Mouse (Mus musculus): ENCODE measurements at regions not wholly inside any gene's neighbourhood (a gene's known extent, or its start where the extent isn't known, plus 50 kb on each side); places are given as distances from the start of the nearest gene placed in this dataset.

- H3K4me3 ChIP-seq: no peak overlapping the region
- no peaks in the 10 kb centered on the region for H3K9me3 ChIP-seq
- no peak for DNase-seq (ENCODE audit: extremely low spot score, low spot score)
- 73% methylated on average over 2 of the region's 2 CpGs for WGBS
- no peaks in the 10 kb centered on the region for H3K36me3 ChIP-seq (replicated peaks)
- H3K27ac ChIP-seq: no peak overlapping the region
- no peaks in the 10 kb centered on the region; the same call in 1 of the 2 replicates for H3K4me1 ChIP-seq
- H3K27me3 ChIP-seq (ENCODE audit: poor library complexity, severe bottlenecking): no peaks in the 10 kb centered on the region
Measured at GRCm38 (mm10) chr15:27381565-27381964, 84.9 kb upstream of the Ank start.

- WGBS: 95% methylated on average over 2 of the region's 2 CpGs
Measured at GRCm38 (mm10) chr15:27390567-27390966, 75.9 kb upstream of the Ank start.

GRCm38 (mm10) chr15:27405721-27406161 is 60.7 kb upstream of the Ank start:
- Histone ChIP-seq H3K4me3 (no peak overlapping the region), H3K36me3 (replicated peaks) (no peaks in the 10 kb centered on the region), H3K4me1 (no peaks in the 10 kb centered on the region), H3K27ac (no peak overlapping the region), H3K9me3 (no peaks in the 10 kb centered on the region), H3K27me3 (ENCODE audit: poor library complexity, severe bottlenecking) (no peaks in the 10 kb centered on the region)
- no peak for DNase-seq (ENCODE audit: extremely low spot score, low spot score)
- 91% methylated on average over 20 of the region's 20 CpGs for WGBS

More at GRCm38 (mm10) chr15:27390567-27390966, 75.9 kb upstream of the Ank start:
- Histone ChIP-seq H3K36me3 (replicated peaks) (no peaks in the 10 kb centered on the region), H3K27me3 (ENCODE audit: poor library complexity, severe bottlenecking) (no peaks in the 10 kb centered on the region), H3K9me3 (no peaks in the 10 kb centered on the region), H3K27ac (no peak overlapping the region), H3K4me1 (no peaks in the 10 kb centered on the region), H3K4me3 (no peak overlapping the region)
- DNase-seq (ENCODE audit: extremely low spot score, low spot score): no peak

DNA sequence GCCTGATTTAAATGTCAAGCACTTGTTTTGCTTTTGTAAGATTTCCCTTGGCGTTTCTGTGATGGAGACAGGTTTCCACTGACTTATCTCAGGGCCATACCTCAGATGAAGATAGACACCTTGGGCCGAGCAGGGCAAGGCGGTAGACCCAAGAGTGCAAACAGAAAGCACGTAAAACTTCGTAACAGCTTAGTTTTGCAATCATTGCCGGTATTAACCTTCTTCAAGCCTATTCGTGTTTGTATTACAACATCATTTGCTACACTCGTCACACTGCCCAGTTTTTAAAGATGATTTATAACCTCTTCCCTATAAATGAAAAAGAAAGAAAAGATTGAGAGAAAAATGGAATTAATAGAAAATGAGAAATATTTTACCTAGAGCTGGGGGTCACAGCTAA is 56.6 kb upstream of the Ank start:
- DNase-seq (ENCODE audit: extremely low spot score, low spot score): peak; percentile 4
- no peaks in the 10 kb centered on the region for H3K36me3 ChIP-seq (replicated peaks)
- no peak overlapping the region for H3K27ac ChIP-seq
- no peaks in the 10 kb centered on the region for H3K9me3 ChIP-seq
- no peaks in the 10 kb centered on the region for H3K4me1 ChIP-seq
- no peak overlapping the region for H3K4me3 ChIP-seq
- 94% methylated on average over 8 of the region's 8 CpGs for WGBS
- no peaks in the 10 kb centered on the region for H3K27me3 ChIP-seq (ENCODE audit: poor library complexity, severe bottlenecking)

DNA sequence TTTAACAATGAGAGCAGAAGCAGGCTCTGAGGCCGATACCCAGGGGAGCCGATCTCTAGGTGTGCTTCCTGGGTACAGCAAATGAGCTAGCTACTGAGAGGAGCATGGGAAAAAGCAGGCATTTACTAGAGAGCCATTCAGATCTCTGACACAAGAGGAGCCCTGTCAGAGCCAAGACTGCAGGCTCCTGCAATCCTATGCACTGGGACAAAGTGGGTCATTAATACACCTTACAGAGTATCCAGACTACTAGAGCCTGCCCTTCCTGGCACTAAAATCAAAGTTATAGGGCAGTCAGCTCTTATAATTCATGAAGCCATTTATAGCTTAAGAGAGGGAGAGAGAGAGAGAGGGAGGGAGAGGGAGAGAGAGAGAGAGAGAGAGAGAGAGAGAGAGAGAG is 54.2 kb upstream of the Ank start:
- 90% methylated on average over 2 of the region's 2 CpGs for WGBS
- no peak for DNase-seq (ENCODE audit: extremely low spot score, low spot score)
- no peaks in the 10 kb centered on the region for H3K4me1 ChIP-seq

GRCm38 (mm10) chr15:27412761-27413160 is 53.7 kb upstream of the Ank start:
- Histone ChIP-seq H3K9me3 (no peaks in the 10 kb centered on the region), H3K4me1 (no peaks in the 10 kb centered on the region), H3K27ac (no peak overlapping the region), H3K4me3 (no peak overlapping the region), H3K36me3 (replicated peaks) (no peaks in the 10 kb centered on the region), H3K27me3 (ENCODE audit: poor library complexity, severe bottlenecking) (no peaks in the 10 kb centered on the region)
- WGBS: 87% methylated on average over 1 of the region's 1 CpGs
- DNase-seq (ENCODE audit: extremely low spot score, low spot score): no peak

More for the DNA sequence above, 54.2 kb upstream of the Ank start:
- Histone ChIP-seq H3K4me3 (no peak overlapping the region), H3K9me3 (no peaks in the 10 kb centered on the region), H3K27me3 (ENCODE audit: poor library complexity, severe bottlenecking) (no peaks in the 10 kb centered on the region), H3K27ac (no peak overlapping the region), H3K36me3 (replicated peaks) (no peaks in the 10 kb centered on the region)

GRCm38 (mm10) chr15:27413486-27413885 is 53.0 kb upstream of the Ank start:
- 92% methylated on average over 7 of the region's 7 CpGs for WGBS
- Histone ChIP-seq H3K9me3 (no peaks in the 10 kb centered on the region), H3K27me3 (ENCODE audit: poor library complexity, severe bottlenecking) (no peaks in the 10 kb centered on the region), H3K4me1 (no peaks in the 10 kb centered on the region), H3K4me3 (no peak overlapping the region), H3K36me3 (replicated peaks) (no peaks in the 10 kb centered on the region), H3K27ac (no peak overlapping the region)
- no peak for DNase-seq (ENCODE audit: extremely low spot score, low spot score)

DNA sequence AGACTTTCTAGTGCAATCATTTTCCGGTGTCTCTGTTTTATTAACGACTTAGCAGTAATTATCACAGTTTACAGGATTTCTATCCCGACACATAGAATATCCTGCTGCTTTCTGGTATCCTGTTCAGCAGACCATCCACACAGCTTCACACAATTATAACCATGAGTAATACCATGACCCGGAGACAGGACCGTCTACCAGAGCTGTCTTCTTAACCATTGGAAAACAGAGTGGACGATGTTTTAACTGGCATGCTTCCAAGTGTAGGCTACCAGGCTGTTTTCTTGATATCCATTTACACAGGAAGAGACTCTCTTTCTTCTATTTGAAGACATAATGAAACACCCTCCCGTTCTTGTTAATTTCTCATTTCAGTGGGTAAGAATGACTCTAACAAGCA is 51.7 kb upstream of the Ank start:
- Histone ChIP-seq H3K27me3 (ENCODE audit: poor library complexity, severe bottlenecking) (no peaks in the 10 kb centered on the region), H3K27ac (no peak overlapping the region), H3K4me1 (no peaks in the 10 kb centered on the region), H3K4me3 (no peak overlapping the region), H3K36me3 (replicated peaks) (no peaks in the 10 kb centered on the region), H3K9me3 (no peaks in the 10 kb centered on the region)
- DNase-seq (ENCODE audit: extremely low spot score, low spot score): peak; percentile 2
- 95% methylated on average over 7 of the region's 7 CpGs for WGBS

Measured in forebrain, embryonic 10.5 days (tissue).